Mouse (Mus musculus): ENCODE data around the gene Dpy30. TPM values are rescaled to one million over a fixed set of nuclear protein-coding genes. Genes with fewer than 3 reads are reported as not detected.

Gene Dpy30
- polyA plus RNA-seq, 2 experiments = 104 to 145 TPM

DNA sequence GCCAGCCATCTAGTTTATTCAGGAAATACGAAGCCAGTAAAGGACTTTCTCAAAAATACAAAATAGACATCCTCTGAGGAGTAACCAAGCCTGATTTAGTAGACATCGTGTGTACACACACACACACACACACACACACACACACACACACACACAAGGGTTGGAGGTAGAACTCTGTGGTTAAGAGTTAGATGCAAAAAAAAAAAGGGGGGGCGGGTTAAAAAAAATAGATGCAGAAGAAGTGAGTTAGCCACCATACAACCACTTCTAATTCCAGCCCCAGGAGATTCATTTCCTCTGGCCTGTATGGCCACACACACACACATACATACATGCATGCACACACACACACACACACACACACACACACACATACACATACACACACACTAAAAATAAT is 41.7 kb downstream of the Dpy30 start:
- Histone ChIP-seq H3K4me2 (ENCODE audit: low read depth) (no peak overlapping the region), H3K9me3 (ENCODE audit: control insufficient read depth, low read length) (no peaks in the 10 kb centered on the region), H3K27me3 (ENCODE audit: control insufficient read depth, insufficient read depth, low read length) (no peaks in the 10 kb centered on the region), H3K9ac (replicated peaks) (no peak overlapping the region), H3K36me3 (replicated peaks; ENCODE audit: control insufficient read depth, insufficient read depth, low read depth) (no peaks in the 10 kb centered on the region; the same call in 1 of the 2 replicates), H3K4me3 (ENCODE audit: insufficient read depth in 1 of 2, low read depth in 2 of 2, low read length in 2 of 2) (no peak overlapping the region), H3K27ac (no peak overlapping the region), H3K4me1 (replicated peaks; ENCODE audit: control insufficient read depth in 2 of 2, insufficient read depth in 2 of 2, low read length in 1 of 2) (peaks cover 37 to 38% of the 10 kb centered on the region in 2 experiments)
- ATAC-seq (ENCODE audit: insufficient read depth) (no peak), DNase-seq (ENCODE audit: low read depth in 3 of 3, low spot score in 3 of 3) (no peak)
- 84% methylated on average over 3 of the region's 3 CpGs for WGBS (ENCODE audit: insufficient replicate concordance)
- TF ChIP-seq EP300 (IDR thresholded peaks at IDR 0.05; ENCODE audit: low read depth) (no peak), CTCF (IDR thresholded peaks at IDR 0.05; ENCODE audit: low read depth) (no peak)

DNA sequence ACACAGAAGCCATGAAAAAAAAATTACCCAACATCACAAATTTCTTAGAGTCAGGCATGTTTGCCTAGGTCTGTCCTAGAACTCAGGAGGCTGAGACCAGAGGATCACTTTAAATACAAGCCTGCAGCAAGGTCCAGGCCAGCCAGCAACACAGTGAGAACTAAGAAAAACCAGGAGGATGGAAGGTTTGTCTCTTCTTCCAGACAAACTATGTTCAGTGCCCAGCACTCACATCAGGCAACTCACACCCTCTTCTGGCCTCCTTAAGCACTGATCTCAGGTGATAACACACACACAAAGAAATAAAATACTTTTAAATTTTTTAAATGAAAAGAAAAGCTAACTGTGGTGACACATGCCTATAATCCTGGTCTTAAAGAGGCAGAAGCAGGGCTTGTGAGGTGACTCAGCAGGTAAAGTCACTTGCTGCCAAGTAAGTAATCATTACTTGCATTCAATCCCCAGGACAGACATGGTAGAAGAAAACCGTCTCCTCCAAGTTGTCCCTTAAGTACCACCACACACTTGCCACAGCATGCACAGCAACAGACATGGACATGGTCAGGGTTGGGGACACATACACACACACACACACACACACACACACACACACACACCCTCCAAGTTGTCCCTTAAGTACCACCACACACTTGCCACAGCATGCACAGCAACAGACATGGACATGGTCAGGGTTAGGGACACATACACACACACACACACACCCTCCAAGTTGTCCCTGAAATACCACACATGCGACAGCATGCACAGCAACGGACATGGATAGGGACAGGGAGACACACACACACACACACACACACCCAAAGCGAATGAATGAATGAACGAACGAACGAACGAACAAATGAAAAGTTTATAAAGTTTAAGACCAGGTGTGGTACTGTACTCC is 44.5 kb downstream of the Dpy30 start:
- H3K4me3 ChIP-seq (ENCODE audit: insufficient read depth in 1 of 2, low read depth in 2 of 2, low read length in 2 of 2) = no peak overlapping the region
- DNase-seq (ENCODE audit: low read depth in 3 of 3, low spot score in 3 of 3) (no peak), ATAC-seq (ENCODE audit: insufficient read depth) (peak; percentile 59)
- peaks cover 2% of the 10 kb centered on the region for H3K36me3 ChIP-seq (replicated peaks; ENCODE audit: control insufficient read depth, insufficient read depth, low read depth)
- peak overlapping the region; percentile 39; the same call in 1 of the 2 replicates for H3K27ac ChIP-seq
- H3K27me3 ChIP-seq (ENCODE audit: control insufficient read depth, insufficient read depth, low read length) = no peaks in the 10 kb centered on the region
- H3K9ac ChIP-seq (replicated peaks) = no peak overlapping the region
- peak overlapping the region; percentile 14; the same call in 1 of the 2 replicates for H3K4me2 ChIP-seq (ENCODE audit: low read depth)
- H3K4me1 ChIP-seq (replicated peaks; ENCODE audit: control insufficient read depth in 2 of 2, insufficient read depth in 2 of 2, low read length in 1 of 2) = peaks cover 21 to 25% of the 10 kb centered on the region in 2 experiments
- H3K9me3 ChIP-seq (ENCODE audit: control insufficient read depth, low read length) = no peaks in the 10 kb centered on the region
- TF ChIP-seq CTCF (IDR thresholded peaks at IDR 0.05; ENCODE audit: low read depth) = 0 out of 2 replicates have a peak, but pooled peaks have one; percentile 13
- no peak for TF ChIP-seq EP300 (IDR thresholded peaks at IDR 0.05; ENCODE audit: low read depth)
- WGBS (ENCODE audit: insufficient replicate concordance) = 83% methylated on average over 8 of the region's 8 CpGs

GRCm38 (mm10) chr17:74274471-74274870 is 49.3 kb downstream of the Dpy30 start:
- Histone ChIP-seq H3K4me3 (ENCODE audit: insufficient read depth in 1 of 2, low read depth in 2 of 2, low read length in 2 of 2) (no peak overlapping the region), H3K4me2 (ENCODE audit: low read depth) (no peak overlapping the region), H3K27me3 (ENCODE audit: control insufficient read depth, insufficient read depth, low read length) (no peaks in the 10 kb centered on the region), H3K9ac (replicated peaks) (no peak overlapping the region), H3K9me3 (ENCODE audit: control insufficient read depth, low read length) (no peaks in the 10 kb centered on the region), H3K27ac (no peak overlapping the region), H3K36me3 (replicated peaks; ENCODE audit: control insufficient read depth, insufficient read depth, low read depth) (peaks cover 2% of the 10 kb centered on the region), H3K4me1 (replicated peaks; ENCODE audit: control insufficient read depth in 2 of 2, insufficient read depth in 2 of 2, low read length in 1 of 2) (peaks cover 34 to 38% of the 10 kb centered on the region in 2 experiments)
- DNase-seq (ENCODE audit: low read depth in 3 of 3, low spot score in 3 of 3) (no peak), ATAC-seq (ENCODE audit: insufficient read depth) (no peak)
- WGBS (ENCODE audit: insufficient replicate concordance) = 42% methylated on average over 3 of the region's 3 CpGs
- TF ChIP-seq CTCF (IDR thresholded peaks at IDR 0.05; ENCODE audit: low read depth) (no peak), EP300 (IDR thresholded peaks at IDR 0.05; ENCODE audit: low read depth) (no peak)

- H3K4me3 ChIP-seq (ENCODE audit: insufficient read depth in 1 of 2, low read depth in 2 of 2, low read length in 2 of 2) = no peak overlapping the region
- 0 out of 2 replicates have a peak, but pooled peaks have one; percentile 27 for ATAC-seq (ENCODE audit: insufficient read depth)
- H3K36me3 ChIP-seq (replicated peaks; ENCODE audit: control insufficient read depth, insufficient read depth, low read depth) = peaks cover 8% of the 10 kb centered on the region
- TF ChIP-seq CTCF (IDR thresholded peaks at IDR 0.05; ENCODE audit: low read depth) (no peak), EP300 (IDR thresholded peaks at IDR 0.05; ENCODE audit: low read depth) (no peak)
- no peak for DNase-seq (ENCODE audit: low read depth in 3 of 3, low spot score in 3 of 3)
- peaks cover 30 to 43% of the 10 kb centered on the region in 2 experiments for H3K4me1 ChIP-seq (replicated peaks; ENCODE audit: control insufficient read depth in 2 of 2, insufficient read depth in 2 of 2, low read length in 1 of 2)
- H3K27me3 ChIP-seq (ENCODE audit: control insufficient read depth, insufficient read depth, low read length) = no peaks in the 10 kb centered on the region
- H3K9me3 ChIP-seq (ENCODE audit: control insufficient read depth, low read length) = peaks cover 6% of the 10 kb centered on the region
- H3K4me2 ChIP-seq (ENCODE audit: low read depth) = peak overlapping the region; percentile 39
- 47% methylated on average over 16 of the region's 16 CpGs for WGBS (ENCODE audit: insufficient replicate concordance)
- no peak overlapping the region for H3K9ac ChIP-seq (replicated peaks)
- H3K27ac ChIP-seq = no peak overlapping the region
Observed at GRCm38 (mm10) chr17:74272683-74273205, 51.0 kb downstream of the Dpy30 start.

Measured in liver, embryonic 14.5 days (tissue).